Mouse (Mus musculus): ENCODE data around the gene Eaf1. TPM values are rescaled to one million over a fixed set of nuclear protein-coding genes. Genes with fewer than 3 reads are reported as not detected.

Eaf1 gene
- polyA plus RNA-seq, 1 experiment from 2014 or later = 24.9 TPM

- no peaks in the 10 kb centered on the region for H3K27me3 ChIP-seq (ENCODE audit: insufficient read depth, low read length)
- H3K36me3 ChIP-seq (ENCODE audit: insufficient read depth, low read length) = no peaks in the 10 kb centered on the region
- no peaks in the 10 kb centered on the region for H3K9me3 ChIP-seq (ENCODE audit: low read length)
- 0 out of 2 replicates have a peak, but pooled peaks have one; percentile 59 for ATAC-seq (ENCODE audit: low FRiP score, low TSS enrichment)
- no peak overlapping the region for H3K4me3 ChIP-seq (ENCODE audit: low read length)
- H3K4me1 ChIP-seq (ENCODE audit: insufficient read depth, low read length) = 0 out of 2 replicates have a peak, but pooled peaks cover 8% of the 10 kb centered on the region
- peak overlapping the region; percentile 69; the same call in 1 of the 2 replicates for H3K27ac ChIP-seq (ENCODE audit: low read length)
- 42% methylated on average over 12 of the region's 12 CpGs for WGBS
- H3K4me2 ChIP-seq (replicated peaks; ENCODE audit: low read depth, low read length) = no peak overlapping the region
- no peak overlapping the region for H3K9ac ChIP-seq (replicated peaks; ENCODE audit: low read length)
Measured at GRCm38 (mm10) chr14:31531506-31532148, 37.4 kb downstream of the Eaf1 start.

- ATAC-seq (ENCODE audit: low FRiP score, low TSS enrichment) = no peak
- Histone ChIP-seq H3K4me1 (ENCODE audit: insufficient read depth, low read length) (peaks cover 13% of the 10 kb centered on the region), H3K9ac (replicated peaks; ENCODE audit: low read length) (no peak overlapping the region), H3K27me3 (ENCODE audit: insufficient read depth, low read length) (no peaks in the 10 kb centered on the region), H3K4me2 (replicated peaks; ENCODE audit: low read depth, low read length) (no peak overlapping the region), H3K27ac (ENCODE audit: low read length) (peak overlapping the region; percentile 7; the same call in 1 of the 2 replicates), H3K9me3 (ENCODE audit: low read length) (no peaks in the 10 kb centered on the region), H3K4me3 (ENCODE audit: low read length) (no peak overlapping the region), H3K36me3 (ENCODE audit: insufficient read depth, low read length) (no peaks in the 10 kb centered on the region)
- WGBS = 61% methylated on average over 3 of the region's 3 CpGs
Measured at GRCm38 (mm10) chr14:31532656-31533055, 38.5 kb downstream of the Eaf1 start.

- no peak overlapping the region for H3K4me3 ChIP-seq (ENCODE audit: low read length)
- H3K36me3 ChIP-seq (ENCODE audit: insufficient read depth, low read length) = no peaks in the 10 kb centered on the region
- H3K27ac ChIP-seq (ENCODE audit: low read length) = peak overlapping the region; percentile 0; the same call in 1 of the 2 replicates
- 60% methylated on average over 6 of the region's 6 CpGs for WGBS
- H3K27me3 ChIP-seq (ENCODE audit: insufficient read depth, low read length) = no peaks in the 10 kb centered on the region
- H3K9ac ChIP-seq (replicated peaks; ENCODE audit: low read length) = no peak overlapping the region
- no peak for ATAC-seq (ENCODE audit: low FRiP score, low TSS enrichment)
- peaks cover 6% of the 10 kb centered on the region for H3K4me1 ChIP-seq (ENCODE audit: insufficient read depth, low read length)
- H3K4me2 ChIP-seq (replicated peaks; ENCODE audit: low read depth, low read length) = no peak overlapping the region
- no peaks in the 10 kb centered on the region for H3K9me3 ChIP-seq (ENCODE audit: low read length)
Measured at GRCm38 (mm10) chr14:31537298-31537697, 43.1 kb downstream of the Eaf1 start.

- H3K27me3 ChIP-seq (ENCODE audit: insufficient read depth, low read length) = no peaks in the 10 kb centered on the region
- WGBS = 71% methylated on average over 11 of the region's 11 CpGs
Measured at GRCm38 (mm10) chr14:31543885-31544442, 49.8 kb downstream of the Eaf1 start.

DNA sequence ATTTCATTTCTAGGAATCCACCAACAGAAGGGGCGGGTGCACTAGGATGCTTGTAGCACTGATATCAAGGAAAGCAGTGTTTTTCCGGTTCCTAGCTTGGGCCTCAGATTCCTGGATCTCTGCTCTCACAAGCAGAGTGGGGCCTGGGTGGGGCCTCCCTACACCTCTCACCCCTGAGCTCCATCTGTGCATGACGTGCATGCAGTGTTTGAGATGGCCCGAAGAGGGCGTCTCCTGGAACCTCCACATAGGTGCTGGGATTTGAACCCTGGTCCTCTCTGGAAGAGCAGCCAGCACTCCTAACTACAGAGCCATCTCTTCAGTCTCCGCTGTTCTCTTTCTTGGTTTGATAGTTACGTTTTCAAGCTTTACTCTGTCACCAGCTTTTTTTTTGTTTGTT is 60.8 kb downstream of the Eaf1 start:
- Histone ChIP-seq H3K4me3 (ENCODE audit: low read length) (no peak overlapping the region), H3K9me3 (ENCODE audit: low read length) (no peaks in the 10 kb centered on the region), H3K27me3 (ENCODE audit: insufficient read depth, low read length) (no peaks in the 10 kb centered on the region), H3K36me3 (ENCODE audit: insufficient read depth, low read length) (no peaks in the 10 kb centered on the region), H3K4me1 (ENCODE audit: insufficient read depth, low read length) (0 out of 2 replicates have a peak, but pooled peaks cover 6% of the 10 kb centered on the region), H3K4me2 (replicated peaks; ENCODE audit: low read depth, low read length) (no peak overlapping the region), H3K27ac (ENCODE audit: low read length) (no peak overlapping the region), H3K9ac (replicated peaks; ENCODE audit: low read length) (no peak overlapping the region)
- WGBS = 83% methylated on average over 7 of the region's 7 CpGs
- no peak for ATAC-seq (ENCODE audit: low FRiP score, low TSS enrichment)

More at GRCm38 (mm10) chr14:31543885-31544442, 49.8 kb downstream of the Eaf1 start:
- no peak overlapping the region for H3K9ac ChIP-seq (replicated peaks; ENCODE audit: low read length)
- no peak overlapping the region for H3K4me3 ChIP-seq (ENCODE audit: low read length)
- no peak for ATAC-seq (ENCODE audit: low FRiP score, low TSS enrichment)
- no peaks in the 10 kb centered on the region for H3K9me3 ChIP-seq (ENCODE audit: low read length)
- H3K27ac ChIP-seq (ENCODE audit: low read length) = no peak overlapping the region
- no peaks in the 10 kb centered on the region for H3K36me3 ChIP-seq (ENCODE audit: insufficient read depth, low read length)
- peaks cover 8% of the 10 kb centered on the region; the same call in 1 of the 2 replicates for H3K4me1 ChIP-seq (ENCODE audit: insufficient read depth, low read length)
- H3K4me2 ChIP-seq (replicated peaks; ENCODE audit: low read depth, low read length) = no peak overlapping the region

- WGBS = 32% methylated on average over 14 of the region's 14 CpGs
- Histone ChIP-seq H3K4me1 (ENCODE audit: insufficient read depth, low read length) (peaks cover 11% of the 10 kb centered on the region), H3K9me3 (ENCODE audit: low read length) (no peaks in the 10 kb centered on the region), H3K36me3 (ENCODE audit: insufficient read depth, low read length) (no peaks in the 10 kb centered on the region), H3K9ac (replicated peaks; ENCODE audit: low read length) (no peak overlapping the region), H3K4me3 (ENCODE audit: low read length) (no peak overlapping the region), H3K27me3 (ENCODE audit: insufficient read depth, low read length) (no peaks in the 10 kb centered on the region), H3K4me2 (replicated peaks; ENCODE audit: low read depth, low read length) (no peak overlapping the region), H3K27ac (ENCODE audit: low read length) (0 out of 2 replicates have a peak overlapping the region, but pooled peaks have one; percentile 17)
- no peak for ATAC-seq (ENCODE audit: low FRiP score, low TSS enrichment)
Measured at GRCm38 (mm10) chr14:31555963-31556434, 61.8 kb downstream of the Eaf1 start.

GRCm38 (mm10) chr14:31556526-31557260 is 62.5 kb downstream of the Eaf1 start:
- H3K36me3 ChIP-seq (ENCODE audit: insufficient read depth, low read length) = no peaks in the 10 kb centered on the region
- H3K27ac ChIP-seq (ENCODE audit: low read length) = 0 out of 2 replicates have a peak overlapping the region, but pooled peaks have one; percentile 3
- peaks cover 13% of the 10 kb centered on the region for H3K4me1 ChIP-seq (ENCODE audit: insufficient read depth, low read length)
- no peak overlapping the region for H3K9ac ChIP-seq (replicated peaks; ENCODE audit: low read length)
- WGBS = 81% methylated on average over 9 of the region's 9 CpGs
- no peaks in the 10 kb centered on the region for H3K27me3 ChIP-seq (ENCODE audit: insufficient read depth, low read length)
- no peak overlapping the region for H3K4me2 ChIP-seq (replicated peaks; ENCODE audit: low read depth, low read length)
- ATAC-seq (ENCODE audit: low FRiP score, low TSS enrichment) = no peak
- H3K4me3 ChIP-seq (ENCODE audit: low read length) = no peak overlapping the region
- H3K9me3 ChIP-seq (ENCODE audit: low read length) = no peaks in the 10 kb centered on the region

DNA sequence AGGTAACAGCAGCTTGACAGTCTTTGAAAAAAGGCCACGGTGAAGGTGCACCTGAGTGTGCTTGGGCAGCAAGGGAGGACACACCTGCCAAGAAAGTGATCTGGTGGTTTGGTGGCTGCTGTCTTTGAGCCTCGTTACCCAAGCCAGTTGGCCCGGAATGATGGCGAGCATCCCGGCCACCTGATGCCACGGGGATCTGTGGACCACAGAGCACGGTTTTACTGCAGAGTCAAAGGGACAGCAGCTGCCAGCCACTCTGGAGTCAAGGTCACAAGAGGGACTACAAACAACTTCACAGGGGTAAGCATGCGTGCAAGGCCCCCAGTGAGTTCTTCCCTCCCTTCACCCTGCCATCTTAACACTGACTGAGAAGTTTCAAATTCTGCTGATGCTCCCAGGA is 63.1 kb downstream of the Eaf1 start:
- Histone ChIP-seq H3K27ac (ENCODE audit: low read length) (0 out of 2 replicates have a peak overlapping the region, but pooled peaks have one; percentile 3), H3K4me3 (ENCODE audit: low read length) (no peak overlapping the region), H3K9ac (replicated peaks; ENCODE audit: low read length) (no peak overlapping the region), H3K4me1 (ENCODE audit: insufficient read depth, low read length) (peaks cover 13% of the 10 kb centered on the region), H3K9me3 (ENCODE audit: low read length) (no peaks in the 10 kb centered on the region), H3K36me3 (ENCODE audit: insufficient read depth, low read length) (no peaks in the 10 kb centered on the region), H3K4me2 (replicated peaks; ENCODE audit: low read depth, low read length) (no peak overlapping the region), H3K27me3 (ENCODE audit: insufficient read depth, low read length) (no peaks in the 10 kb centered on the region)
- WGBS = 49% methylated on average over 8 of the region's 8 CpGs
- peak; percentile 53; the same call in 1 of the 2 replicates for ATAC-seq (ENCODE audit: low FRiP score, low TSS enrichment)

DNA sequence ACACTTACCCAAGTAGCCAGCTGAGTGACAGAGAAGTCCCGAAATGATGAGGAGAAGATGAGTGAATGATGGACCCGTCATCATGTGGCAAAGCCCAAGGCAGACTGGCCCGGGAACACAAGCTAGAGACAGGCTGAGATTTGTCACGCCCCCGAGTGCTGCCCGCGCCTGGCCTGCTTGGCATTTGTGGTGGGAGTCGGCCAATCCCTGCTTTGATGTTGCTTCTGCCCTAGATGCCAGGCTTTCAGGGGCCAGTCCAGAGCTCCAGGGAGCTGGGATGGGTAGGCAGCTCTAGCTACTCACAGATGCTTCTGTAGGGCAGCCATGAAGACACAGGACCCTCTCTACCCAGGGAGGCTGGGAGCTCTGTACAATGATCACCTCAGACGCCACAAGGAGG is 63.6 kb downstream of the Eaf1 start:
- Histone ChIP-seq H3K27ac (ENCODE audit: low read length) (no peak overlapping the region), H3K36me3 (ENCODE audit: insufficient read depth, low read length) (no peaks in the 10 kb centered on the region), H3K4me2 (replicated peaks; ENCODE audit: low read depth, low read length) (no peak overlapping the region), H3K4me1 (ENCODE audit: insufficient read depth, low read length) (peaks cover 13% of the 10 kb centered on the region), H3K9me3 (ENCODE audit: low read length) (no peaks in the 10 kb centered on the region), H3K27me3 (ENCODE audit: insufficient read depth, low read length) (peaks cover 2% of the 10 kb centered on the region; the same call in 1 of the 2 replicates), H3K9ac (replicated peaks; ENCODE audit: low read length) (no peak overlapping the region), H3K4me3 (ENCODE audit: low read length) (no peak overlapping the region)
- 39% methylated on average over 9 of the region's 9 CpGs for WGBS
- ATAC-seq (ENCODE audit: low FRiP score, low TSS enrichment) = peak; percentile 43; the same call in 1 of the 2 replicates
